Mouse (Mus musculus): ENCODE results near the gene Ly86. TPM values are rescaled to one million over a fixed set of nuclear protein-coding genes. Genes with fewer than 3 reads are reported as not detected.
A peak's percentile ranks its signal among the peaks of the same experiment; 100 is the strongest.

The Ly86 gene
- polyA plus RNA-seq, 1 experiment from 2014 or later: 14.9 TPM

- no peak for DNase-seq (ENCODE audit: low spot score)
These were observed 8.0 kb downstream of the Ly86 start for GRCm38 (mm10) chr13:37353016-37353415.

GRCm38 (mm10) chr13:37353868-37354267, 8.9 kb downstream of the Ly86 start:
- peak; percentile 18 for DNase-seq (ENCODE audit: low spot score)

- no peak for DNase-seq (ENCODE audit: low spot score)
These were observed 9.4 kb downstream of the Ly86 start for GRCm38 (mm10) chr13:37354432-37354831.

- DNase-seq (ENCODE audit: low spot score): no peak
These were observed 10.8 kb downstream of the Ly86 start for GRCm38 (mm10) chr13:37355642-37356331.

- DNase-seq (ENCODE audit: low spot score): no peak
These were observed 11.5 kb downstream of the Ly86 start for GRCm38 (mm10) chr13:37356549-37356948.

GRCm38 (mm10) chr13:37358112-37358511, 13.1 kb downstream of the Ly86 start:
- no peak for DNase-seq (ENCODE audit: low spot score)

- DNase-seq (ENCODE audit: low spot score): no peak
These were observed 16.2 kb downstream of the Ly86 start for GRCm38 (mm10) chr13:37361249-37361648.

- DNase-seq (ENCODE audit: low spot score): no peak
These were observed 19.3 kb downstream of the Ly86 start for GRCm38 (mm10) chr13:37364351-37364750.

GRCm38 (mm10) chr13:37376411-37376810, 31.4 kb downstream of the Ly86 start:
- no peak for DNase-seq (ENCODE audit: low spot score)

- DNase-seq (ENCODE audit: low spot score): no peak
These were observed 43.5 kb downstream of the Ly86 start for GRCm38 (mm10) chr13:37388222-37389202.

- DNase-seq (ENCODE audit: low spot score): no peak
These were observed 44.3 kb downstream of the Ly86 start for GRCm38 (mm10) chr13:37389296-37389695.

- DNase-seq (ENCODE audit: low spot score): no peak
These were observed 53.8 kb downstream of the Ly86 start for GRCm38 (mm10) chr13:37398791-37399190.

- no peak for DNase-seq (ENCODE audit: low spot score)
These were observed 54.3 kb downstream of the Ly86 start for GRCm38 (mm10) chr13:37399340-37399739.

- DNase-seq (ENCODE audit: low spot score): no peak
These were observed 57.4 kb downstream of the Ly86 start for GRCm38 (mm10) chr13:37402421-37402820.

- no peak for DNase-seq (ENCODE audit: low spot score)
These were observed 58.7 kb downstream of the Ly86 start for GRCm38 (mm10) chr13:37403708-37404107.

- DNase-seq (ENCODE audit: low spot score): no peak
These were observed 70.7 kb downstream of the Ly86 start for GRCm38 (mm10) chr13:37415696-37416095.

GRCm38 (mm10) chr13:37423416-37423815, 78.4 kb downstream of the Ly86 start:
- no peak for DNase-seq (ENCODE audit: low spot score)

- no peak for DNase-seq (ENCODE audit: low spot score)
These were observed 79.9 kb downstream of the Ly86 start for GRCm38 (mm10) chr13:37424904-37425303.

GRCm38 (mm10) chr13:37425406-37425805, 80.4 kb downstream of the Ly86 start:
- DNase-seq (ENCODE audit: low spot score): no peak

GRCm38 (mm10) chr13:37426578-37427336, 81.7 kb downstream of the Ly86 start:
- no peak for DNase-seq (ENCODE audit: low spot score)

GRCm38 (mm10) chr13:37428496-37428895, 83.5 kb downstream of the Ly86 start:
- no peak for DNase-seq (ENCODE audit: low spot score)

All from thymus, postnatal 0 days (tissue).